Mouse (Mus musculus) limb, embryonic 12.5 days (tissue): ENCODE measurements around the gene Arhgap22. TPM values are rescaled to one million over a fixed set of nuclear protein-coding genes. Genes with fewer than 3 reads are reported as not detected.

ENCODE experiments used
- ATAC-seq: fragments of 200-750 bp; cut with Nextera tagmentation; 2 replicates; pipeline ENCODE4 v1.8.0; 2017; ENCODE audit warnings: low read depth, moderate TSS enrichment; ENCODE audit not compliant: insufficient number of reproducible peaks, insufficient read depth, low FRiP score, low TSS enrichment
- H3K27ac ChIP-seq: fragments of 300-500 bp; sonication (generic); 2 replicates; pipeline ENCODE4 v1.5.1; 2016; ENCODE audit warnings: mild to moderate bottlenecking, moderate library complexity
- H3K27me3 ChIP-seq: fragments of 300-500 bp; sonication (generic); 2 replicates; pipeline ENCODE4 v1.6.1; 2016; ENCODE audit warnings: mild to moderate bottlenecking, moderate library complexity
- H3K36me3 ChIP-seq: fragments of 300-500 bp; sonication (generic); 2 replicates; pipeline ENCODE4 v1.6.1; 2016; ENCODE audit warnings: mild to moderate bottlenecking, moderate library complexity
- H3K4me1 ChIP-seq: fragments of 300-500 bp; sonication (generic); replicated peaks from 2 replicates; pipeline ENCODE4 v1.6.1; 2016
- H3K4me2 ChIP-seq: fragments of 300-500 bp; sonication (generic); 2 replicates; pipeline ENCODE4 v1.6.1; 2016; ENCODE audit warnings: mild to moderate bottlenecking, moderate library complexity
- H3K4me3 ChIP-seq: fragments of 300-500 bp; sonication (generic); replicated peaks from 2 replicates; pipeline ENCODE4 v1.5.1; 2016; ENCODE audit warnings: mild to moderate bottlenecking
- H3K9ac ChIP-seq: fragments of 300-500 bp; sonication (generic); replicated peaks from 2 replicates; pipeline ENCODE4 v1.6.1; 2016; ENCODE audit warnings: mild to moderate bottlenecking, moderate library complexity
- H3K9me3 ChIP-seq: fragments of 300-500 bp; sonication (generic); 2 replicates; pipeline ENCODE4 v1.6.1; 2016; ENCODE audit warnings: mild to moderate bottlenecking, moderate library complexity
- WGBS: fragments of 180-500 bp; shearing (Covaris S2); methylation state at CpG from one replicate; pipeline ENCODE4 v1.1.7; 2016; 5-methylcytosine and 5-hydroxymethylcytosine counted together
- polyA plus RNA-seq: library from polyadenylated mRNA; unstranded; fragments of >200 nt; fragmentation: Nextera tagmentation; extraction: Ambion mirVana; gene quantifications from 2 replicates; pipeline ENCODE4 v1.2.1, GENCODE M21; 2016

Arhgap22 gene
- polyA plus RNA-seq, 1 experiment from 2014 or later = 5.2 TPM

DNA sequence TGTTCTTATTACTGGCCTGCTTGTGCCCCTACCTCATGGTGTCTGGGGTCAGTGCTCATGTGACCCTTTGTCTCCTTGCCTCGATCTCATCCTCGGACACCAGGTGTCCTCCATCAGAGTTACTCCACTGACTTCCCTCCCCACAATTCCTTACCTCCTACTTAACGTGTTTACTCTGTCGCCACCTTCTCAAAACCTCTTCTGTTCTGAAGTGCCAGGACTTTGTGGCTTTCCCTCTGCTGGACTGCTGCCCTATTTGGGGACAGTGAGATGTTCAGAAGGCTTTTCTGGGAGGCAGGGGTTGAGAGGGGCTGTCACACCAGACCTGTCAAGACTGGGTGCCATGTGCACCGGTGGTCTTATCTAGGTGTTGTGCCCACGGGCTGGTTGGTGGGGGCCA is 139.1 kb downstream of the Arhgap22 start:
- H3K36me3 ChIP-seq = no peaks in the 10 kb centered on the region
- H3K4me2 ChIP-seq = no peak overlapping the region
- peaks cover 7% of the 10 kb centered on the region; the same call in 1 of the 2 replicates for H3K4me1 ChIP-seq
- 83% methylated on average over 6 of the region's 6 CpGs for WGBS
- no peak overlapping the region for H3K4me3 ChIP-seq
- no peaks in the 10 kb centered on the region for H3K9me3 ChIP-seq
- H3K27ac ChIP-seq = no peak overlapping the region
- no peak for ATAC-seq
- peaks cover 66% of the 10 kb centered on the region for H3K27me3 ChIP-seq
- no peak overlapping the region for H3K9ac ChIP-seq

DNA sequence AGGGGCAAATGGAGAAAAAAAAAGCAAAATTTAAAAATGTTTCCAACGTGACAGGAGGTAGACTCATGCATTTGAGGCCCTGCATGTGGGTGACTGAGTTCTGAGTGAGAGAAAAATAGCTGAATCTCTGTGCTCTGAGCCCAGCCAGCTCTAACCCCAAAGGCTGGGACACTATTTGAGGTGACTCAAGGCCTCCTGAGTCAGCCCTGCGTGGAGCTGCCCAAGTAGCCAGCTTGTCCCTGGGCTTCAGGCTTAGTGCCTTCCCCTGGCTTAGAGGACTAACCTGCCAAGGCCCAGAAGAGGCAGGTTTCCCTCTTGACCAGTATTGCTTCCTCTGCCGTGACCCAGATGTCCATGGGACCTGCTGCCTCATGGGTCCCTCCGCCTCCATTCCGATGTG is 141.4 kb downstream of the Arhgap22 start:
- no peak for ATAC-seq
- Histone ChIP-seq H3K4me1 (peaks cover 7% of the 10 kb centered on the region; the same call in 1 of the 2 replicates), H3K27ac (no peak overlapping the region), H3K9me3 (no peaks in the 10 kb centered on the region), H3K4me3 (no peak overlapping the region), H3K27me3 (peaks cover 45% of the 10 kb centered on the region), H3K9ac (no peak overlapping the region), H3K36me3 (no peaks in the 10 kb centered on the region), H3K4me2 (no peak overlapping the region)
- 84% methylated on average over 5 of the region's 5 CpGs for WGBS

DNA sequence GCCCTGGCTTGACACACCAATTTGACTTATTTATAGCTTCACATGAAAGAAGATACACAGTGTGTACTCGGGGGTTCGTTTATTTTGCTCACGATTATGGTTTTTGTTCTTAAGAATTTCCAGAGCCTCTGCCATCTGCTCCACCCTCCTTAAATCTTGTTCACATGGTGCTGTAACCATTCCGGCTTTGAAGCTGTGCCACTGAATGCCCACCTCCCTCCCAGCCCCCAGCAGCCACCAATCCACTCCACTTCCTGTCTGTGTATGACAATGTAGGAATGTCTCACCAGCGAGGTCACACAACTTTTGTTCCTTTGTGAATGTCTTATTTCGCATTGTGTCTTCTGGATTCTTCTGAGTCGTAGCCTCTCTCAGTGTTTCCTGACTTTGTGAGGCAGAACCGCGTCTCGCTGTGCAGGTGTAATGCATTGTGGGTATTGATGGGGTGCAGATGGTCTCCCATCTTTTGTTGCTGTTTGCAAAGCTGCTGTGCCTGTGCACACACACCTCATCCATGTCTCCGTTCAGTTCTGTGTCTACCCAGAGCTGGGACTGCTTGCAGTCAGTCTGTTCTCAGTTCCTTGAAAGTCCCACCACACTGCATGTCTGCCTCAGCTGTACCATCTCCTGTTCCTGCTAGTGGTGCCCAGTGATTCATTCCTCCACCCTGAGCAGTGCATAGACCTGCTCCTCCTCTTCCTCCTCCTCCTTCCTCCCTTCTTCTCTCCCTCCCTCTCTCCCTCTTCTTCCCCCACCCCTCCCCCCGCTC is 144.0 kb downstream of the Arhgap22 start:
- H3K9me3 ChIP-seq = no peaks in the 10 kb centered on the region
- H3K4me3 ChIP-seq = no peak overlapping the region
- H3K4me1 ChIP-seq = peaks cover 5% of the 10 kb centered on the region
- H3K9ac ChIP-seq = no peak overlapping the region
- no peak overlapping the region for H3K27ac ChIP-seq
- WGBS = 66% methylated on average over 12 of the region's 12 CpGs
- ATAC-seq = no peak
- peaks cover 26% of the 10 kb centered on the region for H3K27me3 ChIP-seq
- H3K4me2 ChIP-seq = no peak overlapping the region
- H3K36me3 ChIP-seq = no peaks in the 10 kb centered on the region

DNA sequence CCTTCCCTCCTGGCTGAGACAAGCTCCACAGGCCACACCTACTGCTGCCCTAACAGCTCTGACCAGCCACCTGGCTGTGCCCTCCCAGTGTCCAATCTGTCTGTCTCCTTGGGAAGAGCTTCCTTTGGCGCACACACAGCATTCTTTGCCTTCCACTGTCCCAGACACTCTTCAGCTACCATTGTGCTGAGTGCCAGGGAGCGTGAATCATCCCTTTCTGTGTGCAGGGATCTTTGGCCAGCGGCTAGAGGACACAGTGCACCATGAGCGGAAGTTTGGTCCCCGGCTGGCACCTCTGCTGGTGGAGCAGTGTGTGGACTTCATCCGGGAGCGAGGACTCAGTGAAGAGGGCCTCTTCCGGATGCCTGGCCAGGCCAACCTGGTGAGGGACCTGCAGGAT is 145.1 kb downstream of the Arhgap22 start:
- Histone ChIP-seq H3K4me1 (peaks cover 7% of the 10 kb centered on the region), H3K27ac (no peak overlapping the region), H3K9me3 (no peaks in the 10 kb centered on the region), H3K36me3 (no peaks in the 10 kb centered on the region), H3K9ac (no peak overlapping the region), H3K27me3 (peaks cover 24% of the 10 kb centered on the region; the same call in 1 of the 2 replicates), H3K4me3 (no peak overlapping the region), H3K4me2 (no peak overlapping the region)
- 93% methylated on average over 8 of the region's 8 CpGs for WGBS
- ATAC-seq = no peak

DNA sequence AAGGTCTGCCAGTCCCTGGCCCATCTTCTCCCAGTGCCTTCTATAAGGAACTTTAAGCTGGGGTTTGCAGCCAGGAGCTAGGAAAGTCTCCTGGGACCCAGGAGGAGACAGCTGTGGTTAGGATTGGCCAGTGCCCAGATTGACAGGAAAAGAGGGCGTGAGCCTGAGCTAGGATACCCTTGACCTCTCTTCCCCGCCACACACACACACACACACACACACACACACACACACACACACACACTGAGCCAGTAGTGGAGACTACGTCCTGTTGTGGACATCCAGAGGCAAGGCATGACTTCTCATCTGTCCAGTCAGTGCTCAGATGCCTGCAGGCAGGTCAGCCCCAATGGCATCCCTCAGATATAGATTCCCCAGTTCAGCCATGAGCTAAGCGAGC is 147.7 kb downstream of the Arhgap22 start:
- no peak overlapping the region for H3K27ac ChIP-seq
- no peaks in the 10 kb centered on the region for H3K36me3 ChIP-seq
- ATAC-seq = no peak
- peaks cover 7% of the 10 kb centered on the region for H3K4me1 ChIP-seq
- H3K27me3 ChIP-seq = peaks cover 18% of the 10 kb centered on the region; the same call in 1 of the 2 replicates
- 55% methylated on average over 3 of the region's 4 CpGs for WGBS
- H3K4me3 ChIP-seq = no peak overlapping the region
- no peak overlapping the region for H3K4me2 ChIP-seq
- no peak overlapping the region for H3K9ac ChIP-seq
- no peaks in the 10 kb centered on the region for H3K9me3 ChIP-seq

DNA sequence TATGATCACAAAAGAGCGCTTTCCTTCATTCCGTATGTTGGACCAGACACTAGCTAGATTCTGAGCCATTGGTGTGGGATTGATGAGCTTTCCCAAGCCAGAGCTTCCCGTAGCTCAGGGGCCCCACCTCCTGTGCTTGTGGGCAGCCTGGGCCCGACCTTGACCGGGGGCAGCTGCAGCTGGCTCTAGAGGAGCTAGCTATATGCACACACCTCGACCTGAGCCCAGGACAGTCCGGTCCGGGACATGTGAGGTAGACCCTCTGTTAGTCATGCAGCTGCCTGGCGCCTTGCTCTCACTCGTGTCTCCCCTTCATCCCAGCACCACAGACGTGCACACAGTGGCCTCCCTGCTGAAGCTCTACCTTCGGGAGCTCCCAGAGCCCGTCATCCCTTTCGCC is 148.3 kb downstream of the Arhgap22 start:
- no peak for ATAC-seq
- no peak overlapping the region for H3K27ac ChIP-seq
- peaks cover 7% of the 10 kb centered on the region for H3K4me1 ChIP-seq
- no peak overlapping the region for H3K4me3 ChIP-seq
- H3K36me3 ChIP-seq = no peaks in the 10 kb centered on the region
- H3K27me3 ChIP-seq = peaks cover 18% of the 10 kb centered on the region; the same call in 1 of the 2 replicates
- 56% methylated on average over 14 of the region's 14 CpGs for WGBS
- H3K4me2 ChIP-seq = no peak overlapping the region
- no peaks in the 10 kb centered on the region for H3K9me3 ChIP-seq
- H3K9ac ChIP-seq = no peak overlapping the region

DNA sequence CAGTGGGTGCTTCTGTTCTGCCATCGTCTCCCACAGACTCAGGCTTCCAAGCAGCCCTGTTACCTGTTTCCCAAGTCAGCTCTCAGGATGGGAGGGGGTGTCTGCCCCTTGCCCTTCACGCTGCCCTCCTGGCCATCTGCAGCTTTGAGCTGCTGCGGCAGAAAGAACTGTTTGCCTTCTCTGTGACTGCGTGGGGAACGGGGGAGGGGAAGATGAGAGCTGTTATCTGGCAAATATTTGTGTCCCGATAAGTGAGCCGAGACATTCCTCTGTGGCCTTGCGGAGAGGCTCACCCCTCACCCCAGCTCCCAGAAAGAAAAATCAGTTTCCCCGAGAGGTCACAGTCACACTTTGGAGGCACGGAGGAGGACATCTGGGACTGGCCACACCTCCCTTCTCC is 149.0 kb downstream of the Arhgap22 start:
- H3K9me3 ChIP-seq = no peaks in the 10 kb centered on the region
- no peak for ATAC-seq

DNA sequence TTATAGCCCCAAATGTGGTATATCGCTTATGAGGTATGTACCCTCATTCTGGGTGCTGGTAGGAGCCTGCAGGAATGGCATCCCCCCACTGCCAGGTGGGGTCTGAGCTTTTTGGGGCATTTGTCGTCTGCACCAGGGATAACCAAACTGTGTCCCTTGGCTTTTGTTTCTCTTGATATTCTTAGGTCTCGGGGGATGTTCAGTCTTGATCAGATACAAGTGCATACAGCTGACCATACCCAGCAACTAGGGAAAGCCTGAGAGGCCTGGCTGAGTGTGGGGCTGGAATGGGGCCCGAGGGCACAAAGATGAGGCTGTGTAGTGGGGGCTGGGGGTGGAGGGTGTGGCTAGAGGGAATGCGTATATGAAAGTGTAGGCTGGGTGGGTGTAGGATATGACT is 149.8 kb downstream of the Arhgap22 start:
- H3K36me3 ChIP-seq = no peaks in the 10 kb centered on the region
- WGBS = 81% methylated on average over 5 of the region's 5 CpGs
- H3K9me3 ChIP-seq = no peaks in the 10 kb centered on the region
- H3K27me3 ChIP-seq = peaks cover 18% of the 10 kb centered on the region; the same call in 1 of the 2 replicates
- no peak for ATAC-seq
- peaks cover 7% of the 10 kb centered on the region for H3K4me1 ChIP-seq
- H3K4me2 ChIP-seq = no peak overlapping the region
- H3K9ac ChIP-seq = no peak overlapping the region
- no peak overlapping the region for H3K4me3 ChIP-seq
- no peak overlapping the region for H3K27ac ChIP-seq

More for the DNA sequence above, 149.0 kb downstream of the Arhgap22 start:
- Histone ChIP-seq H3K9ac (no peak overlapping the region), H3K4me3 (no peak overlapping the region), H3K27ac (no peak overlapping the region), H3K36me3 (no peaks in the 10 kb centered on the region), H3K27me3 (peaks cover 18% of the 10 kb centered on the region; the same call in 1 of the 2 replicates), H3K4me1 (peaks cover 7% of the 10 kb centered on the region), H3K4me2 (no peak overlapping the region)
- 28% methylated on average over 10 of the region's 10 CpGs for WGBS

DNA sequence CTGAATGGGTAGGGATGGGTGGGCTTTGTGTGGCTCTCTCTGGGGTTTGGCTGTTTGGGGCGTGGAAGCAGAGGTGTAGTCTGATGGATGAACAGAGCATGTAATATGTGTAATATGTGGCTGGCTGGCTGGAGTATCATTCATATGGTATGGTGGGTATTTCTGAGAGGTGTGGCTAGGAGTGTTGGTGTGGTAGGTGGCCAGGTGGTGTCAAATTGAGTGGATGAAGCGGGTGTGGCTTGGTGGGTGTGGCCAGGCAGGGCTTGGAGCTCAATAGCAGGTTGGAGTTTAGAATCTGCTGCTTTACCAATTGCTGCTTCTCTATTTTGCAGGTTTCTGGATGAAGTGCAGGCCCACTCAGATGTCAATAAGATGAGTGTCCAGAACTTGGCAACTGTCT is 150.2 kb downstream of the Arhgap22 start:
- peaks cover 18% of the 10 kb centered on the region; the same call in 1 of the 2 replicates for H3K27me3 ChIP-seq
- 91% methylated on average over 2 of the region's 2 CpGs for WGBS
- H3K27ac ChIP-seq = no peak overlapping the region
- ATAC-seq = no peak
- peaks cover 7% of the 10 kb centered on the region for H3K4me1 ChIP-seq
- no peaks in the 10 kb centered on the region for H3K9me3 ChIP-seq
- no peak overlapping the region for H3K9ac ChIP-seq
- no peak overlapping the region for H3K4me2 ChIP-seq
- no peaks in the 10 kb centered on the region for H3K36me3 ChIP-seq
- no peak overlapping the region for H3K4me3 ChIP-seq

DNA sequence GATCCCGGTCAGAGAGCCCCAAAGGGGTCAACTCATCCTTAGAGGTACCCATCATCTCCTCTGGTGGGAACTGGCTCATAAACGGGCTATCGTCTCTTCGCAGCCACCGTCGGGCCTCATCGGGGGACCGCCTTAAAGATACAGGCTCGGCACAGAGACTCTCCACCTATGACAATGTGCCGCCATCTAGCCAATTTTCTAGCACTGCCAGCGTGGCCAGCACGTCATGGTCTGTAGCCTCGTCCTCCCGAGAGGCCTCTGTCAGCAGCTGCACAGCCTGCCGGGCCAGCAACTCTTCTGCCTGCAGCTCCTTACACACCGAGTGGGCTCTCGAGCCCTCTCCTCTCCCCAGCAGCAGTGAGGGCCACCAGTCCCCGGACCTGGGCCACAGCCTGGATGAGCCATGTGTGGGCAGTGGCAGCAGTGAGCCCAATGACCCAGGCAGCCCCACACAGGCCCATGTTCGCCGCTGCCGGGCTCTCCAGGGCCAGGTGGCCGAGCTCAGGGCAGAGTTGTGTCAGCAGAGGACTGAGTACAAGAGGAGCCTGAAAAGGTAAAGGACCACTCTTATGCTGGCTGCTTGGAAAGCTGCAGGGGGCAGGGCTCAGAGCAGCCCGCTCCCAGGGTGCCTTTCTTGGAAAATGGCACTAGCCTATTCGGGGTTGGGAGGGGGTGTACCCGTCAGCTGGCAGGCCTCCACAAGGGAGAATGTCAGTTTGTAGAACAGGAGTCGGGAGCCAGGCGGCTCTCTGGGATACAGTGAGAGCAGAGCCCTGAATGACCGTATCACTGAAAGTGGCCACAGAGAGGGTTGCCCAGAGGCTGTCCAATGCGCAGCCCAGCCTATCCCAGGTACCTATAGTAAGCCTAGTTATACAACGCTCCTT is 153.3 kb downstream of the Arhgap22 start:
- Histone ChIP-seq H3K9ac (no peak overlapping the region), H3K4me1 (peaks cover 20% of the 10 kb centered on the region), H3K9me3 (no peaks in the 10 kb centered on the region), H3K27ac (no peak overlapping the region), H3K4me2 (no peak overlapping the region), H3K4me3 (no peak overlapping the region), H3K36me3 (no peaks in the 10 kb centered on the region), H3K27me3 (peaks cover 14% of the 10 kb centered on the region; the same call in 1 of the 2 replicates)
- 86% methylated on average over 30 of the region's 30 CpGs for WGBS
- ATAC-seq = no peak

DNA sequence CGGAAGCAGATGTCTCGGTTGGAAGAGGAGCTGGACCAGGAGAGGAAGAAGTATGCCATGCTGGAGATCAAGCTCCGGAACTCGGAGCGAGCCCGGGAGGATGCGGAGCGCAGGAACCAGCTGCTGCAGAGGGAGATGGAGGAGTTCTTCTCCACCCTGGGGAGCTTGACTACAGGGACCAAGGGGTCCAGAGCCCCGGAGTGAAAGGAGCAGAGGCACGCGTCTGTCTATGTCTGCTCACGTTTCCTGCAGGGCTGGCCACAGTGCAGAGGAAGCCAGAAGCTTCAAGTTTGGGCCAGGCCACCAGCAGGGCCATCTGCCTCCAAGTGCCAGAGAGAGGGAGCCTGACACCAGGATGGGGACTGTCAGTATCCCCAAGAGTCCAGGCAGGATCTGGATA is 155.5 kb downstream of the Arhgap22 start:
- Histone ChIP-seq H3K9me3 (no peaks in the 10 kb centered on the region), H3K27me3 (no peaks in the 10 kb centered on the region), H3K9ac (no peak overlapping the region), H3K27ac (no peak overlapping the region), H3K36me3 (no peaks in the 10 kb centered on the region), H3K4me1 (peaks cover 14% of the 10 kb centered on the region), H3K4me2 (no peak overlapping the region), H3K4me3 (no peak overlapping the region)
- no peak for ATAC-seq
- WGBS = 83% methylated on average over 12 of the region's 12 CpGs
